Mouse (Mus musculus) cerebellum, adult 11 months (tissue): Measurements from ENCODE around the gene Morc4.
A peak's percentile ranks its signal among the peaks of the same experiment; 100 is the strongest.

ENCODE experiments used
- DNase-seq: peaks from one replicate; pipeline ENCODE4 v3.0.0; 2022

The Morc4 gene

DNA sequence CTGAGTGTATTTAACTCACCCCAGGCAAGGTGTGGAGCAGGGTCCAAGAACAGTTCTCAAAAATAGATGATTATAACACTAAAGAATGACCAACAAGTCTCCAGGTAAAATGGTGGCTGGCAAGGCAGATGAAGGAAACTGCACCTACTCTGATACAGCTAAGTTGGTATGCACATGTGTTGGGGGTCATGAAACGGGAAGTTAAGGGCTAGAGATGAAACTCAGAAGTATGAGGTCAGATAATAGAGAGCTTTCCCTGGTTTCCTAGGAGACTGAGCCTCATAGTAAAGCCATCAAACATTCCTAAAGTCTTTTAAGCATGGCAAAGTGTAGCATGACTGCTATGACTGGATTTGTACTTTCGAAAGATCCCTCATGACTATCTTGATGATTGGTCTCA is 68.4 kb downstream of the Morc4 start:
- no peak for DNase-seq

DNA sequence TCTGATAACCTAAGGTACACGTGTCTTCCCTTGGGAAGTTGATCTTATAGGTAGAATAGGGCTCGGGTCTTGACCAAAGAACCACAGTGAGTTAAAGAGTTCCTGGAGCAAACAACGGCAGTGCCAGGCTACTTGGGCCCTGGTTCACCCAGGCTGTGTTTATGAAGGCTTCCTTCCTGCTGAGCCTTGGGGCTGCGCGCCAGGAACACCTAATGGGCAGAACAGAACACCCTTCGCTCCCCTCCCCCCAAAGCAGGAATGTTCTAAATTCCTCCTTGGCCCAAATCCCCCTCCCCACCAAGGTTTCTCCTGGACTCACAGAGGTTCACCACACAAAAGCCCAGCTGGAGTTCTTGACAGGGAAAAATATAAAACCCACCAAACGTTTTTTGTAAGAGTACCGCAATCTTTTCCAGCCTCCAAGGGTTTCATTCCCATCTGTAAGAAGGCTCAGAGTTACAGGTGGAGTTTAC is 71.0 kb downstream of the Morc4 start, which contains the start of gene Cldn2:
Gene Cldn2 (plus strand): TSS at position 423 of the 473 bp plus-strand sequence.
- no peak for DNase-seq

DNA sequence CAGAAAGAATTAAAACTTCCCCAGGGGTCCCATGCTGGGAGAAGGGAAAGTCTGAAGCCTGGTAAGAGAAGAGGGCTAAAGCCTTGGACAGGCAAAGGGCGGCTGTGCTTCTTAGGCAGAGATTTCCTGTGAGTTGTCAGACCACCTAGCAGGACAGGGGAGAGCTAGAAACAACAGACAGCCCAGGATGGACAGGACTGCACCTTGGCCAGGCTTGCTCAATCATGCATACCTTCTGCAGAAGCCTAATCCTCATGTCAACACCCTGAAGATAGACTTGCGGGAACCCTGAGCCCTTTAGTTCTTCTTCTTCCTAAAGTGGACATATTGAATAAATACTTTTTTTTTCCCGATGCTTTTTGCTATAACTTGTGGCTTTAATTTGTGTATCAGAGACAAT is 71.5 kb downstream of the Morc4 start:
- DNase-seq = no peak

DNA sequence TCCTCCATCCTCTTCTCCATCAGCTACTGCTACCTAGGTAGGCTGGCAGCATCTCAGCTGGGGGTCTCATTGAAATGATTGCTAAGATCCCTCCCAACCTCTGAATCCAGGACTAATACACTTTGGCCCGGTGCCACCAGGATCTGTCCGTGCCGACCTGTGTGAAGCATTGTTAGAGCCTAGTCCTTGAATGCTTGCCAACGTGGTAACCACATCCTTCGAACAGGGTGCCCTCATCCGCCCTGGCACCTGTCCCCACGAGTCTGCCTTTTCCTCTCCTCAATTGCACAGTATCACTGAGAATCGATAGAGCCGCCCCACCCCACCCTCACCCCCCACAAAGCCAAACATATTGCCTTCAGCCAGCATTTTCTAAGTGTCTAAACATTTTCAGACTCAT is 73.6 kb downstream of the Morc4 start:
- no peak for DNase-seq

DNA sequence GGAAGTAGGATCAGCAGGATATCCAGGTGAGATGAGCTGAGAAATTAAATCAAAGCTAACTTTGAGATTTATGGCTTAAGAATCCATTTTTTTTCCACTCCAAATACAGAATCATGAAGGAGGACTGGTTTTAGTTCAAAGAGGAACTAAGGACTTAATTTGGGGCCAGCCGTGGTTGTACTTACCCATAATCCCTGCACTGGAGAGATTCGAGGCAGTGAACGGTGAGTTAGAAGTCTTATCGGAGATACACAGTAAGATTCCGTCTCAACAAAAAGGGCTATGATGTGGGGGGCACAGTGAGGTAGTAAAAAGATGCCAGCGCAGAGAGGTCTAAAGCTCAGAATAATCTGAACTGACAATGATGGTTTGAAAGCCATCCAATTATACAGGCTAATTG is 75.4 kb downstream of the Morc4 start:
- no peak for DNase-seq

DNA sequence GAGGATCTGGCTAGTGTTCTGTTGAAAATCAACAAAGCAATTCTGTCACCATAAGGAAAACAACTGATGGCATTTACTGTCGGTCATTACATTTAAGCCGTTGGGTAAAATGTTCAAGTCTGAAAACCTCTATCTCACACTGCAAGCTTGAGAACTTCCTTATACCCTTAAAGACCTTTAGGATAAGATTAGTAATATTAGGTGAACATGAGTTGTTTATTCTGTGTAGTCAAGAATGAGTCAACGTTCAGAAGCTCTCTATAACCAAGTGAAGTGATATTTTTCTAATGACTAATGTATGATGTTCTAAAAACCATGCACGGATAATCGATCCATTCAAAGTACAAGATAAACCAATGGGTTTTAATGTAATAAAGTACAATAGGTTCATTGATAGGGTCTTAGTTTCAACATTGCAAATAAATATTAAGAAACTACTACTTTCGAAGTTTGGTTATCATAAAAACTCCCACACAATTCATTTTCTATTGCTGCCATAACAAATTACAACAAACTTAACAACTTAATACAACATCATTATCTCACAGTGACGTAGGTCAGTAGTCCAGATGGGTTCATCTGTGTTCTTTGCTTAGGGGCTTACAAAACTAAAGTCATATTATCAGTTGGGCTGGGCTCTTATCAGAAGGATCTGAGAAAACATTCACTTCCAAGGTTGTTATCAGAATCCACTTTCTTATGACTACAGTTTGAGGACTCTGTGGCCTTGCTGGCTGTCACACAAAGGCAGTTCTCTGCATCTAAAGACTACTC is 77.2 kb downstream of the Morc4 start:
- DNase-seq = no peak

DNA sequence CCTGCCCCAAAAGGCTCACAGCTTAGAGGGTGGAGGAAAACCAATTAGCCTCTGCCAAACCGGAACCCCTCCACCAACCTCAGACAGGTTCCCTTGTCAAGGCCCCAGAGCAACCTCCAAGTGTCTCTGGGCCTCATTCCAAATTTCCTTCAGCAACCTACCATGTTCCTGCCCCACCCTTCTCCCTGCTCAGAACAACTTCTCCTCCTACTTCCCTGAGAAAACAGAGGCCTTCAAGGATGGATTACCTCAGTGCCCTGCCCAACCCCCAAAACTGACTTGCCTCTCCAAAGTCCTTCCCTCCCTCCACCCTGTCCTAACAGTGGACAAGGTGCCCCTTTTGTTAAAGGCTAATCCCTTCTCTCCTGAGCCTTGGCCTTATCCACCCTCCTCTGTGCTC is 85.7 kb downstream of the Morc4 start:
- no peak for DNase-seq

DNA sequence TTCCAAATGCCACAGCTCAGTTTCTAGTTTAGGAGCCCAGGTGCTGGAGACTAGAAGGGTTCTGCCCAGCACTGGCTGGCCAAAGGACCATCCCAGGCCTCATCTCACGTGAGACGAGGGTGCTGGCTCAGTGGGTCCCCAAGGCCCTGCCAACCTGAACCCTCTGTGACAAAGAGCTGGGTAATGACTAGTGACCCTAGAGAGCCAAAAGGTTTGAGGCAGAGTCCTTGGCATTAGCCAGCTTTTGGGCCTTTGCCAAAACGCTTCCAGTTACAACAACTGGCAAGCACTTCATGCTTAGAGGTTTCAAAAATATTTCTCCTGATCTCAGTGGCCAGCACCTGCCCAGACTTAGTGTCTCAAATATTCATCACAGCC is 88.4 kb downstream of the Morc4 start:
- no peak for DNase-seq

DNA sequence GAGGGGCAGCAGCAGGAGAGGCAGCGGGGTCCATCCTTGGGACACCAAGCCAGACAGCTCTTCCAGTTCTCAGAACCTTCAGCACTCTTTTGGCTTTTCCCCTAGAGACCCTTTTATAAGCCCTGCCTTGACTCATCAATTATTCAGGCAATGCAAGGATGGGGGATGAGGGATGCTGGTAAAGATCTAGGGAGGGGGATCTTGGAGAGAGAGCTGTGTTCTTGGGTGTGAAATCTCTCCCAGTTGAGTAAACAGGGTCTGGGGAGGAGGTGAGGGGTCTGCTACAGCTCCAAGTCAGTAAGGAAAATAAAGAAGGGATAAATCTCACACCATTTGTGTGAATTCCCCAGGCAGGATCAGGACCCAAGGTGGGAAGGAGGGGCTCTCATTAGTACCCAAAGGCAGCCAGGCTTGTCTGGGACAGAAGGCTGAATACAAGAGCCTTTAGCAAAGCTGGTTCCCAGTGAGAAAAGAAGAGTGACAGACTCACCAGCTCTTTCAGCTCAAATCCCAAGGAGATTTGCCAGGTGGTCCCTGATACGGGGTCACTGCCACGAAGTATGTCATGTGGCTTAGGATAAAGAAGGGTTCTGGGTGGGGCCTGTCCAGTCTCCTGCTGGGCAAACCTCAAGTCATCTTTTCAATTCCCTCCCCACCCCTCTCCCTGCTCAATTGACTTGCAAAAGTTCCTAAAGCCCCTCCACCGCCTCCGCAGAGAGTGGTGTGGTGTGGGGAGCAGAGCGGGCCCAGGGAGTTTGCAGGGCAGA is 89.0 kb downstream of the Morc4 start, which contains the start of gene Ripply1:
Gene Ripply1 (minus strand): TSS at position 76 of the 767 bp plus-strand sequence.
- no peak for DNase-seq

DNA sequence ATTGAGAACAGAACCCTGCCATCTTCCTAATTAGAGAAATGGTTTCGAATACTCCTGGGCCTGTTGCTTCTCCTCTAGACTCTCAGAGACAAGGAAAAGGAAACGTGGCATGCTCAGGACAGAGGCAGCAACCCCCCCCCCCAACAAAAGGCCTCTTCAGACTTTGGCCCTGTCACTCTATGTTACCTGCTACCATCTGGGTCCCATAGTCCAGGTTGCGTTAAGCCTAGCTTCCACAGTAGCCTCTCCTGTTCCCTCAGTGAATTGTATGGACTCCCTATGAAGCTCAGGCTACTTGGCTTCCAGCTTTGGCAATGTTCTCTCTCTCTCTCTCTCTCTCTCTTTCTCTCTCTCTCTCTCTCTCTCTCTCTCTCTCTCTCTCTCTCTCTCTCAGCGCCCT is 89.9 kb downstream of the Morc4 start:
- DNase-seq = no peak

DNA sequence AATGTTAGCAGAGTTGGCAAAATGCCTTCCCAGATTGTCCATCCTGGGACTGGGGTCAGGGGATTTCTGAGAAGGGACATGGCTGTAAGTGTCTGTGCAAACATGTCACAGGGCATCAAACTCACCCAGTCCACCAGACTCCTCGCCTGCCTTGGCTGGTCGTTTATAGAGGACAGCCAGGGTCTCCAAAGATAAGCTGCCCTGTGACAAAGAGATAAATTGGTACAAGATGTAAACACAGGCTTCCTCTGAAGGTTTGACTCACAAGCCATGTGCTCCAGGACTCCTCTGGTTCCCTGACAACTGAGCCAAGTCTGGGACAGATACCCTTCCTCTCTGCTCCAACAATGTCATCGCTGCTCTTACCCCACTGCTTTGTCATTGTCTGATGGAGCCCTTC is 90.5 kb downstream of the Morc4 start:
- DNase-seq = no peak

DNA sequence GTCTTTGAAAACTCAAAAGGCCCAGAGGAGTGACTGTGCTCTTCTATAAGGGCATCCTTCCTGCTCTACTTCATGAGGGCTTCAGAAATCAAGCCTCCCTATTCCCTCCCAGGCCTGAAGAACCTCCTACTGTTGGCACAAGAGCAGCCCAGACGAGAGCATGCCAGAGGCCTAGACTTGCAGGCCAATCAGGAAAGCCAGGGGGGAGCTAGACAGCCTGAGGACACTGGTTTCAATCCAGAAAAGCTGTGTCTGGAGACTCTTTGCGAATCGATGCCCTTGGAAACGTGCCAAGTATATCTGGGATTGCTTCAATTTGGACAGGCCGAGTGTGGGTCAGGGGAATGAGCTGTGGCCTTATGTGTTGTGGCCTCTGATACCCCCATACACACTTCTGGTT is 92.1 kb downstream of the Morc4 start:
- DNase-seq = no peak

DNA sequence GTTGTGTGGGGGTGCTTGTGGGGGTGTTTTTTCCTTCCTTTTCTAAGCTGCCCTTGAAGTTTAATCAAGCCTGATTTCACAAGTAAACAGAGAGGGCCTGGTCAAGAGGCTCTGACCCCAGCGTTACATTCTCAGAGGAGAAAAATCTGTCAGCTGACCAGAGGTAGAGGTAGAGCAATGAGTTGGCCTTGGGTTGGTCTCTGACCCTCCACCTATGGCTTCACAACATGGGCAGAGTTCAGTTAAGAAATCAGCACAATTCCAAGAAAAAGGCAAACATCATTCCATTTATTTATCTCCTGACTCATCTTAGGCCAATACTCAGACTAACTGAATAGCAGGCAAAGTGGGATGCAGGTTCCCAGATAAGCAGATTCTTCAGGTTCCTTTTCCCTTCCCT is 92.6 kb downstream of the Morc4 start:
- no peak for DNase-seq

DNA sequence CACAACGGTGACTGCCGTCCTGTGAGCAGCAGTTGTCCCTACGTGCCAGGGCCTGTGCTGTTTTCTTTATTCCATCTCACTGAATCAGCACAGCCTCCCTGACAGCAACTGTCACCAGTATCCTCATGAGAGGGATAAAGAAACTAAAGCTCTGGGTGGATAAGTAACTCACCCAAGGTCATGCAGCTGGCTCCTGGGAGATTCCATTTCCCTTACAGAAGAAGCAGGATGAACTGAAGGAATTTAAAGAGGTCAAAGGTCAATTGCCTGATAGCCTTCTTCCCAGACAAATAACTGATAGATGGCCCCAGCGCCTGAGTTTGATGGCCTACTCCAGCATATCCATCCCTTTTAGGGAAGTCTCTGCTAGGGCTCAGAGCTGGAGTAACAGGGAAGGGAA is 94.1 kb downstream of the Morc4 start:
- no peak for DNase-seq

DNA sequence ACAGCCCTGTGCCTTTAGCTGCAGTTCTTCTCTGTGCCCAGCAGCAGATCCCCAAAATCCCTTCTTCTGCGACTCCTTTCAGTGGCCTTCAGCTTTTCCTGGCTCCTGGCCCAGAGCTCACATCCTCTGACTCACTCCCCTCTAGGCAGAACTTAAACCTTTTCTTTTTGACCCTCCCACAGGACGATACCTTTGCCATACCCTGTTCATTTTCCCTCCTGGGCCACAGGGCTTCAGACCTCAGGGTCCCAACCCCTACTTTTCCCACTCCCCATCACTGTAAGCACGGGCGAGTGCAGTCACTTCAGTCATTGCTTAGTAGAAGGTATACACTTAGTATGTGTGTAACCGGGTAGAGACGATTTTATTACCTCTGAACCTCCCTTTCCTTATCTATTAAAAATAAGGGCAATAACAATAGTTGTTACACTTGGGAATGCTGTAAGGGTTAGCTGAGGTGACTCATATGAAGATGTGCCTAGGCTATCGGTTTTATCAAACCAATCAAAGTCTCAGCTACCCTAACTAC is 96.3 kb downstream of the Morc4 start:
- DNase-seq = no peak

DNA sequence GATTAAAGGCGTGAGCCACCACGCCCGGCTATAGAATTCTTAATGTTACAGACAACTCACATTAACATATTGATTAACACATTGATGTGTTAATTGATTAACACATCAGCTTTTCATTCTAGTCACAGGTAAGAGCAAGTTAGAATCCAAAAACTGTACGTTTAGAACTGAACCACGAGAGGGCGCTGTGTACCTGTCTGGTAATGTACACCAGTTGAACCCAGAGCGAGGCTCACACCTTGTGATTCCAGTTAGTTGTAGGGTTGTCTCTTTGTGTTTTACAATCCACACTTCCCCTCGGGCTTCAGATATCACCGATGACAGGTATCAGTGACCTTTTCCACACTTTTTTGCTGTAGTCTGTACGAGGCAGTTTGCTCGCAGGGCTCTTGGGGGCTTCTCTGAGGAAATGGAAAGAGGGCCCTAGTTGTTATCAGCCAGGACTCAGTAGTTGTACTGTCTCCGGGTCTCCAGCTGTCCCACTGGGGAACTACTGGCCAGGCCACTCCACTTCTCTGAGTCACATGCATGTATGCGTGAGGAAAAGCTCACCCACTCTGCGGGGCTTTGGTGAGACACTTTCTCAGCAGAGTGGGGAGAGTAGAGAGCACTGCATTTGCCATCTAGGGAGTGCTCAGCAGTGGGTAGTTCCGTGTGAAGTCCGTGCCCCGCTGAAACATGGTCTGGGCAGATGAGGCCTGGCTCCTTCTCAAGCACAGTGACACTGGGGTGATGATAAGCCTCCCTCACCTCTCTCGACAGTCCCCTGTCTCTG is 97.0 kb downstream of the Morc4 start:
- DNase-seq = peak; percentile 24
